13 mouse cellular contexts compared by ENCODE assay signal in the genomic region with DNA sequence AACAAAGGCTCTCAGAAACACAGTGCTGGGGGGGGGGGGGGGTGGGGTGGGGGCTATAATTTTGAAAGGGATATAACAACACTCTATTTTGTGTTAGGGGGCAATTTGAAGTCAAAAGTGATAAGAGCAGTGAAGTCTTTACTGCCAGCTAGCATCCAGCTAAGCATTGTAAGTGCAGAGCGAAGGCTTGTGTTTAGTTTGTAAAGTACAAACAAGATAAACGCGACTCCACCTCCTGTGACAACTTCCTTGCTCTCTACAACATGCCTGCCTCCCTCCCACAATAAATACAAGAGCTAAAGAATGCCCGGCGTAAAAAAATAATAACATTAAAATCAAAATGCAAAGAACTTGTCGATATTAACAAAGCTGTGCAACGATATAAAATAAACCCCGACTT. TPM values are rescaled to one million over a fixed set of nuclear protein-coding genes. Genes with fewer than 3 reads are reported as not detected.
DNase-seq lines count a peak whose midpoint lies in the region; ATAC-seq and TF ChIP-seq lines count a peak whose summit lies in the region.
"Had no signal": no experiment of that assay in that cellular context is flagged by ENCODE, and none has a peak within 500 bp of the region (broad histone marks: within the 10 kb centered on the region; RNA-seq: fewer than 3 reads in every experiment).

No protein-coding gene starts in this region.

- no peak for DNase-seq in heart, adult 2 months
- no peak for DNase-seq in heart, postnatal 36 days
- DNase-seq in limb, embryonic 10.5 days (ENCODE audit: low spot score) = no peak
- DNase-seq in embryonic facial prominence, embryonic 10.5 days (ENCODE audit: low spot score) = no peak
- DNase-seq in liver, embryonic 14.5 days (ENCODE audit: low read depth in 3 of 3, low spot score in 3 of 3) = no peak
- no peak for DNase-seq in frontal cortex, postnatal 36 days (ENCODE audit: low spot score in 2 of 2)
- no peak for DNase-seq in urinary bladder, postnatal 10 days (ENCODE audit: low spot score)
- DNase-seq: B cell, adult 2 months; cerebellum, postnatal 14 days; right cerebral cortex, postnatal 14 days had no signal

- H3K27ac ChIP-seq in heart, adult 2 months = peak overlapping the region; percentile 83
- H3K27ac ChIP-seq in limb, embryonic 12.5 days = peak overlapping the region; percentile 50
- H3K27ac ChIP-seq in limb, embryonic 10.5 days = no peak overlapping the region
- H3K27ac ChIP-seq in embryonic facial prominence, embryonic 10.5 days (replicated peaks) = peak overlapping the region; percentile 81; the same call in 1 of the 2 replicates
- H3K27ac ChIP-seq in liver, embryonic 14.5 days = no peak overlapping the region

- H3K4me3 ChIP-seq in heart, adult 2 months = peak overlapping the region; percentile 41
- H3K4me3 ChIP-seq in limb, embryonic 12.5 days (replicated peaks) = no peak overlapping the region
- no peak overlapping the region for H3K4me3 ChIP-seq in limb, embryonic 10.5 days
- no peak overlapping the region for H3K4me3 ChIP-seq in embryonic facial prominence, embryonic 10.5 days
- no peak overlapping the region for H3K4me3 ChIP-seq in liver, embryonic 14.5 days (ENCODE audit: insufficient read depth in 1 of 2, low read depth in 2 of 2, low read length in 2 of 2)
- H3K4me3 ChIP-seq: hindbrain, embryonic 10.5 days had no signal

- no peaks in the 10 kb centered on the region for H3K9me3 ChIP-seq in limb, embryonic 12.5 days
- no peaks in the 10 kb centered on the region for H3K9me3 ChIP-seq in limb, embryonic 10.5 days (replicated peaks)
- H3K9me3 ChIP-seq in embryonic facial prominence, embryonic 10.5 days = no peaks in the 10 kb centered on the region
- H3K9me3 ChIP-seq in liver, embryonic 14.5 days (ENCODE audit: control insufficient read depth, low read length) = no peaks in the 10 kb centered on the region
- H3K9me3 ChIP-seq: hindbrain, embryonic 10.5 days had no signal

- WGBS in heart, adult 2 months = 34% methylated on average over 8 of the region's 8 CpGs
- WGBS in limb, embryonic 12.5 days = 80% methylated on average over 8 of the region's 8 CpGs
- WGBS in limb, embryonic 10.5 days = 83% methylated on average over 8 of the region's 8 CpGs
- whole genome bisulfite sequencing in embryonic facial prominence, embryonic 10.5 days = 80% methylated on average over 8 of the region's 8 CpGs
- 50% methylated on average over 8 of the region's 8 CpGs for WGBS in liver, embryonic 14.5 days (ENCODE audit: insufficient replicate concordance)

- intact Hi-C loops in heart, adult 2 months (cut with DNase I) = loop anchor here (2.0 kb wide), 1 partner anchor 16 kb away; no protein-coding TSS in a partner anchor
- intact Hi-C loops in heart, postnatal 36 days (cut with DNase I) = no loop called here

- TF ChIP-seq POLR2A in heart, adult 2 months (IDR thresholded peaks at IDR 0.05; ENCODE audit: insufficient read depth, low read depth, low read length) = no peak

- no peak overlapping the region for H3K4me2 ChIP-seq in limb, embryonic 12.5 days
- peak overlapping the region; percentile 14 for H3K4me2 ChIP-seq in liver, embryonic 14.5 days (ENCODE audit: low read depth)

- no peak for ATAC-seq in limb, embryonic 12.5 days (ENCODE audit: insufficient number of reproducible peaks, insufficient read depth, low FRiP score, low TSS enrichment, low read depth)
- ATAC-seq in liver, embryonic 14.5 days (ENCODE audit: insufficient read depth) = no peak
- ATAC-seq: forebrain, embryonic 14.5 days had no signal

- H3K36me3 ChIP-seq in heart, adult 2 months (ENCODE audit: control insufficient read depth, insufficient read depth, low read length) = peaks cover 24% of the 10 kb centered on the region
- H3K36me3 ChIP-seq in limb, embryonic 12.5 days = no peaks in the 10 kb centered on the region
- 0 out of 2 replicates have a peak, but pooled peaks cover 4% of the 10 kb centered on the region for H3K36me3 ChIP-seq in limb, embryonic 10.5 days
- H3K36me3 ChIP-seq in embryonic facial prominence, embryonic 10.5 days (replicated peaks) = peaks cover 10% of the 10 kb centered on the region
- H3K36me3 ChIP-seq in liver, embryonic 14.5 days (replicated peaks; ENCODE audit: control insufficient read depth, insufficient read depth, low read depth) = no peaks in the 10 kb centered on the region

- H3K27me3 ChIP-seq in heart, adult 2 months (ENCODE audit: control insufficient read depth, insufficient read depth, low read length) = no peaks in the 10 kb centered on the region
- no peaks in the 10 kb centered on the region for H3K27me3 ChIP-seq in limb, embryonic 12.5 days
- no peaks in the 10 kb centered on the region for H3K27me3 ChIP-seq in limb, embryonic 10.5 days (ENCODE audit: low read depth, poor library complexity, severe bottlenecking)
- H3K27me3 ChIP-seq in embryonic facial prominence, embryonic 10.5 days (replicated peaks; ENCODE audit: low read depth, poor library complexity, severe bottlenecking) = no peaks in the 10 kb centered on the region
- no peaks in the 10 kb centered on the region for H3K27me3 ChIP-seq in liver, embryonic 14.5 days (ENCODE audit: control insufficient read depth, insufficient read depth, low read length)

- peaks cover 8% of the 10 kb centered on the region; the same call in 1 of the 2 replicates for H3K79me2 ChIP-seq in heart, adult 2 months (replicated peaks; ENCODE audit: control insufficient read depth, insufficient read depth, low read length)

- TF ChIP-seq EP300 in heart, adult 2 months (IDR thresholded peaks at IDR 0.05; ENCODE audit: insufficient read depth, low read depth, low read length) = no peak
- no peak for TF ChIP-seq EP300 in liver, embryonic 14.5 days (IDR thresholded peaks at IDR 0.05; ENCODE audit: low read depth)

- TF ChIP-seq CTCF in heart, adult 2 months (IDR thresholded peaks at IDR 0.05) = no peak
- no peak for TF ChIP-seq CTCF in liver, embryonic 14.5 days (IDR thresholded peaks at IDR 0.05; ENCODE audit: low read depth)

- peaks cover 23% of the 10 kb centered on the region for H3K4me1 ChIP-seq in heart, adult 2 months (ENCODE audit: control insufficient read depth, insufficient read depth, low read length)
- peaks cover 51% of the 10 kb centered on the region for H3K4me1 ChIP-seq in limb, embryonic 12.5 days (replicated peaks)
- peaks cover 63% of the 10 kb centered on the region for H3K4me1 ChIP-seq in limb, embryonic 10.5 days
- H3K4me1 ChIP-seq in embryonic facial prominence, embryonic 10.5 days = peaks cover 66% of the 10 kb centered on the region
- H3K4me1 ChIP-seq in liver, embryonic 14.5 days (replicated peaks; ENCODE audit: control insufficient read depth in 2 of 2, insufficient read depth in 2 of 2, low read length in 1 of 2) = peaks cover 27 to 49% of the 10 kb centered on the region in 2 experiments

- no peak overlapping the region for H3K9ac ChIP-seq in heart, adult 2 months (ENCODE audit: low read depth, low read length)
- no peak overlapping the region for H3K9ac ChIP-seq in limb, embryonic 12.5 days (replicated peaks)
- H3K9ac ChIP-seq in liver, embryonic 14.5 days (replicated peaks) = no peak overlapping the region

RNA-seq across cellular contexts. Expression of a gene that starts 40.5 kb away (rescaled TPM):
- total RNA-seq in heart, adult 2 months (2021) = 100 to 1,000 TPM; 141 to 142 TPM
- polyA plus RNA-seq in heart, adult 2 months (2012; rRNA removed) = 90.6 and 116 TPM in 2 replicates
- 100 to 1,000 TPM; 144 to 157 TPM for total RNA-seq in heart, postnatal 36 days (2021)
- 122 and 134 TPM in 2 replicates for polyA plus RNA-seq in limb, embryonic 12.5 days (2016; fragmentation: Nextera tagmentation; extraction: Ambion mirVana)
- 80.2 and 94.7 TPM in 2 replicates for polyA plus RNA-seq in limb, embryonic 10.5 days (2016; fragmentation: Nextera tagmentation; extraction: Ambion mirVana)
- polyA plus RNA-seq in embryonic facial prominence, embryonic 10.5 days (2016; fragmentation: Nextera tagmentation; extraction: Ambion mirVana) = 116 TPM in 2 replicates
- 10.5 and 16.9 TPM in 2 replicates for polyA plus RNA-seq in liver, embryonic 14.5 days (2012; rRNA removed)
- polyA plus RNA-seq in liver, embryonic 14.5 days (2014; fragmentation: Nextera tagmentation; extraction: Ambion mirVana) = 11.6 and 11.9 TPM in 2 replicates

Comparison
In these comparisons a context has a peak if more than half of its experiments do, and no peak if none do; other contexts are left out.
1. H3K27ac ChIP-seq: peak in heart, adult 2 months (single experiment), limb, embryonic 12.5 days (single experiment) and embryonic facial prominence, embryonic 10.5 days (single experiment); none in limb, embryonic 10.5 days (single experiment) and liver, embryonic 14.5 days (single experiment).